Mouse (Mus musculus) ovary, adult 18-20 months (tissue): ENCODE measurements around the gene Hadhb.

ENCODE experiments used
- DNase-seq: peaks from one replicate; pipeline ENCODE4 v3.0.0; 2022; ENCODE audit warnings: low spot score, mixed read lengths

Hadhb gene

GRCm38 (mm10) chr5:30154474-30155394 lies at the start of gene Hadhb, which contains the start of gene Hadha:
TSS of gene Hadhb (plus strand) at chr5:30155248.
TSS of gene Hadha (minus strand) at chr5:30155162.
- peak; percentile 87 for DNase-seq

DNA sequence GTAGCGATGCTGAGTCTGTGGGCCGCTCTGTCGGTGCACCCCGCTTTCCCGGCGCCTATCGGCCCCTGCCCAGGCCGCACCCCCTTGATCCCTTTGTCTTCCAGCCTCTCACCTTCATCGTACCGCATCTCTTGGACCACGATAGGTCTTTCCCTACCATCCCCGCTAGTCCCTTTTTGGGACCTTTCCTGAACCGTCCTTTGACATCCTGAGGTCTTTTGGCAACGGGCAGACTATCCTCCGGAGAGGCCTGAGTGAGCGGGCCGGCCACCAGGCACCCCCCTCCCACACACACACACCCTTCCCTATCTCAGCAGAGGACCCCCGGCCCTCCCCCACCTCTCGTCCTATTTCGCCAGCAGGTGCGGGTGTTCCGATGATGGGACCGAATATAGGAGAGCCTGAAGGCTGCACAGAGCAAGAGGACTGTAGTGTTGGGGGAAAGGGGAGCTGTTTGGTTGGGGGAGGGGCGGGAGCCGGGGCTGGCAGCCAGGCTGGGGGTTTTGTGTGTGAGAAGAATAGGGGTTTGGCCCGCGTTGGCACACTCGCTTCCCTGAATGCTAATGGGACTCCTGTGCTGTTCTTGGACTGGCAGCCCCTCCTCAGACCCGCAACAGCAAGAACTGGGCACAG lies 49.3 kb upstream of the Hadhb start, which contains the start of gene 3110082J24Rik:
Gene 3110082J24Rik, minus strand, starts transcription at position 419 of the 633 bp plus-strand sequence.
- no peak for DNase-seq

DNA sequence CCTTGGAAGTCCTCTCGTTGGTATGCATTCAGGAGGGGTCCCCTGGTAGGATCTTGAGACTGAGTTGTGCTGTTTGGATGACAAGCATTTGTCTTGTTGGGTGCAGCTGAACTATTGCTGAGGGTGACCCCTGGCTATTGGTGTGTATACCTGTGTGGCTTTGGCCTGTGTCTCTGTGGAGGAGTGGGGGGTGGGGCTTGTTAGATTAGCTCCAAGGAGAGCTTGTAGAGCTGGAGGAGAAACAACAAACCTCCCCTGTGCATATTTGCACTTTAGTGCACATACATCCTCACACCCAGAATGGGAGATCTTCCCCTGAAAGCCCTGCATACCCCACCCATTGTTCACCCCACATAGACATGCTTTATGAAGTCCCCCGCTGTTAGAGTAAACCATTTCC lies 48.3 kb upstream of the Hadhb start:
- DNase-seq, result no peak

- no peak for DNase-seq
Observed at GRCm38 (mm10) chr5:30107186-30107585, 47.9 kb upstream of the Hadhb start.

DNA sequence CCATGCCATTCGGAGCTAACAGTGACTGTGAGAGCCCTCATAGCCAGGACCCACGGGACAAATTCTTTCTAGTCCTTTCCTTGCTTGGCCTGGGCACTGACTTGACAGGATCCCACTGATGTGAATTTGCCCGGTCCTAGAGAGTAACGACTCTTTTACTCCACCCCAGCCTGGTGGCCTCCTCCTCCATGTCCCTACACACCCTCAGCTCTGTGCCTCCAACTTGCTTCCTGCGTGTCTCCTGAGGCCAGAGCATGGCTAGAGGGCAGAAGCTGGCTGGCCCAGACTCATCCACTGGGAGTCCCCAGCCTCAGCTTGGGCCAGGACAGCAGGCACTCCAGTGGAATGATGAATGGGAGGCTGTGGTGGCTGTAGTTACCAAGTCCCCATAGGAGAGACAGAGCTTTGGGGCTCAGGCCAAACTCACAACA lies 47.4 kb upstream of the Hadhb start:
- DNase-seq, result no peak

GRCm38 (mm10) chr5:30108233-30108632 lies 46.8 kb upstream of the Hadhb start:
- DNase-seq, result no peak

- no peak for DNase-seq
Observed at GRCm38 (mm10) chr5:30109899-30110298, 45.1 kb upstream of the Hadhb start.

- no peak for DNase-seq
Observed at GRCm38 (mm10) chr5:30110371-30111060, 44.5 kb upstream of the Hadhb start.

GRCm38 (mm10) chr5:30111126-30111525 lies 43.9 kb upstream of the Hadhb start:
- no peak for DNase-seq

- no peak for DNase-seq
Observed at GRCm38 (mm10) chr5:30111771-30112170, 43.3 kb upstream of the Hadhb start.

GRCm38 (mm10) chr5:30112533-30113068 lies 42.4 kb upstream of the Hadhb start:
- no peak for DNase-seq

DNA sequence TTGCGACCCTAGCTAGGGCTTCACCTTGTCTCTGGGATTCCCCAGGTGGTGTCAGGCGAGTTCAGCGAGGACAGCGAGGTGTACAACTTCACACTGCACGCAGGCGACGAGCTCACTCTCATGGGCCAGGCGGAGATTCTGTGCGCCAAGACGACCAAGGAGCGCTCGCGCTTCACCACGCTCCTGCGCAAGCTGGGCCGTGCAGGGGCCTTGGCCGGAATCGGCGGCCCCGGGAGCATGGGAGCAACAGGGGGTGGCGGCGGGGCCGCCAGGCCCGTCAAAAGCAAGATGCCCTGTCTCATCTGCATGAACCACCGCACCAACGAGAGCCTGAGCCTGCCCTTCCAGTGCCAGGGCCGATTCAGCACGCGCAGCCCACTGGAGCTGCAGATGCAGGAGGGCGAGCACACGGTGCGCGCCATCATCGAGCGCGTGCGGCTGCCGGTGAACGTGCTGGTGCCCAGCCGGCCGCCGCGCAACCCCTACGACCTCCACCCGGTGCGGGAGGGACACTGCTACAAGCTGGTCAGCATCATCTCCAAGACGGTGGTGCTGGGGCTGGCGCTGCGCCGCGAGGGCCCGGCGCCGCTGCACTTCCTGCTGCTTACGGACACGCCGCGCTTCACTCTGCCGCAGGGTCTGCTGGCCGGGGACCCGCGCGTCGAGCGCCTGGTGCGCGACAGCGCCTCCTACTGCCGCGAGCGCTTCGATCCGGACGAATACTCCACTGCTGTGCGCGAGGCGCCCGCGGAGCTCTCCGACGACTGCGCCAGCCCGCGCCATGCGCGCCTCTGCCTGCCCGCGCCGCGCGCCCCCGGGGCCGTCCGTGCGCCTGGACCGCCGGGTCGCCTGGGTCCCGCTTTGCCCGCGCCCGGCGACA lies 40.9 kb upstream of the Hadhb start:
- no peak for DNase-seq

- DNase-seq, result no peak
Observed at GRCm38 (mm10) chr5:30114761-30115140, 40.3 kb upstream of the Hadhb start.

- no peak for DNase-seq
Observed at GRCm38 (mm10) chr5:30115718-30116117, 39.3 kb upstream of the Hadhb start.

DNA sequence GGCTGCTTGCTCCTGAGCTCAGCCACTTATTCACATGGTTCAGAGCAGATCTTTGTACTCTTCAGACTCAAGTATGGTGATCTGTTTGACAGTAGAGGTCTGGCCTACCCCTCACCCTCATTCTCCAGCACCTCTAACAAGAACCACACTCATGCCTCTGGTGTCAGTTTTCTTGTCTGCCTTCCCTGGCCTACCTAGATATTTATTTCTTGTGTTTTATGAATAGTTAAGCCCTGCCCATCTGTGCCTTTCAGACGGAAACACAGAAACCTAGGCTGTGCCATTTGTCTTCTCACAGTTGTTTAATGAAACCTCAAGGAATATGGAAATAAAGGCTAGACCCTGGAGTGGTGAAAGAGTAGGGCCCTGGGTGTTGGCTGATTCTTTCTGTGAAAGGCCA lies 37.0 kb upstream of the Hadhb start:
- DNase-seq, result no peak

- DNase-seq, result no peak
Observed at GRCm38 (mm10) chr5:30119163-30119562, 35.9 kb upstream of the Hadhb start.

- no peak for DNase-seq
Observed at GRCm38 (mm10) chr5:30120106-30120505, 34.9 kb upstream of the Hadhb start.

DNA sequence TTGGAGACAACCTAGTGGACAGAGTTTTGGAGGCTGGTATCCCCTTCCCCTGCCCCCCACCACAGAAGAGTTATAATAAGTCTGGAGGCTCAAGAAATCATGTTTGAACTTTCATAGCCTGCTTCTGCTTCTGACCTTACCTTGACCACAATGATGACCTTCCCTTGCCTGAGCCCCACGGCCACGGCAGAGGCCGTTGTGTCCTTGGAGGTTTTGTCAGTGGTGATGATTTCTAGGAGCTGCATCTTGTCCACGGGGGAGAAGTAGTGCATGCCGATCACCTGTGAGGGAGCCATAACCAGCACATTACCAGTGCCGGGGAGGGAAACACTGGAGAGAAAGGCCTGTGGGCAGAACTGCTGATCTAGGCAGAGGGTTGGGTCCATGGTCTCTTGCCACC lies 32.6 kb upstream of the Hadhb start:
- no peak for DNase-seq

DNA sequence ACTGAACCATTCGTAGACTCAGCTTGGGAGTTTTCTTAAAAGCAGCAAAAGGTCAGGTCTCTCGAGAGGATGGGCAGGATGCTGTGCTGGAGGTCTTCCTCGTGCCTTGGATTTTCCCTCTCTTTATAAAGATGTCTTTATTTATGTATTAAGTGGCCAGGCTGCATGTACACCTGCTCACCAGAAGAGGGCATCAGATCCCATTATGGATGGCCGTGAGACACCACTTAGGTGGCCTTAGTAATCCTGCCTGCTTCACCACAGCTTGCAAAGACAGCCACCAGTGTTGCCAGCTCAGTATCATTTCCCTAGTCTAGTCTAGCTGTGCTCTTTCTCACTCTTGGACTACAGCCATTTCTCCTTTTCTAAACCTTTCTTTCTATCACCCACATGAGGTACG lies 29.5 kb upstream of the Hadhb start:
- DNase-seq, result no peak

GRCm38 (mm10) chr5:30126756-30127155 lies 28.3 kb upstream of the Hadhb start:
- DNase-seq, result no peak

GRCm38 (mm10) chr5:30127921-30128597 lies 27.0 kb upstream of the Hadhb start:
- DNase-seq, result no peak
